Mouse (Mus musculus) hindbrain, embryonic 14.5 days (tissue): ENCODE results near the gene R3hdm2. TPM values are rescaled to one million over a fixed set of nuclear protein-coding genes. Genes with fewer than 3 reads are reported as not detected.
A peak's percentile ranks its signal among the peaks of the same experiment; 100 is the strongest.

Experiments
- ATAC-seq: fragments of 200-750 bp; cut with Nextera tagmentation; 2 replicates; pipeline ENCODE4 v1.8.0; 2017; ENCODE audit warnings: moderate number of reproducible peaks, mild to moderate bottlenecking, moderate TSS enrichment, moderate library complexity; ENCODE audit not compliant: low FRiP score
- DNase-seq: peaks from one replicate; pipeline ENCODE4 v3.0.0-alpha.2; 2015; ENCODE audit warnings: low spot score
- H3K27ac ChIP-seq: fragments of 300-500 bp; sonication (generic); 2 replicates; pipeline ENCODE4 v1.5.1; 2014; ENCODE audit warnings: mild to moderate bottlenecking, moderate library complexity
- H3K27me3 ChIP-seq: fragments of 300-500 bp; sonication (generic); 2 replicates; pipeline ENCODE4 v1.6.1; 2014; ENCODE audit warnings: mild to moderate bottlenecking, low read length, mixed read lengths; ENCODE audit not compliant: control insufficient read depth, insufficient read depth
- H3K36me3 ChIP-seq: fragments of 300-500 bp; sonication (generic); replicated peaks from 2 replicates; pipeline ENCODE4 v1.6.1; 2014; ENCODE audit not compliant: control insufficient read depth, insufficient read depth
- H3K4me1 ChIP-seq: fragments of 300-500 bp; sonication (generic); replicated peaks from 2 replicates; pipeline ENCODE4 v1.6.1; 2014; ENCODE audit warnings: antibody characterized with exemption, low read length, mixed read lengths; ENCODE audit not compliant: control insufficient read depth, insufficient read depth
- H3K4me2 ChIP-seq: fragments of 300-500 bp; sonication (generic); replicated peaks from 2 replicates; pipeline ENCODE4 v1.6.1; 2014; ENCODE audit warnings: mild to moderate bottlenecking, moderate library complexity
- H3K4me3 ChIP-seq: fragments of 300-500 bp; sonication (generic); replicated peaks from 2 replicates; pipeline ENCODE4 v1.5.1; 2014; ENCODE audit warnings: mild to moderate bottlenecking, low read length
- H3K9ac ChIP-seq: fragments of 300-500 bp; sonication (generic); 2 replicates; pipeline ENCODE4 v1.6.1; 2014
- H3K9me3 ChIP-seq: fragments of 300-500 bp; sonication (generic); 2 replicates; pipeline ENCODE4 v1.6.1; 2016; ENCODE audit warnings: low read length; ENCODE audit not compliant: control insufficient read depth
- WGBS: fragments of 180-500 bp; shearing (Covaris S2); extraction: QIAGEN DNeasy Blood & Tissue Kit; methylation state at CpG from one replicate; pipeline ENCODE4 v1.1.7; 2014; 5-methylcytosine and 5-hydroxymethylcytosine counted together
- polyA plus RNA-seq: library from polyadenylated mRNA; unstranded; fragments of >200 nt; fragmentation: Nextera tagmentation; extraction: Ambion mirVana; gene quantifications from 2 replicates; pipeline ENCODE4 v1.2.1, GENCODE M21; 2014

The R3hdm2 gene
- polyA plus RNA-seq, 1 experiment from 2014 or later: 32.3 TPM

- H3K27me3 ChIP-seq: no peaks in the 10 kb centered on the region
- H3K4me1 ChIP-seq: peaks cover 47% of the 10 kb centered on the region
Observed at GRCm38 (mm10) chr10:127516576-127517260, 136.6 kb downstream of the R3hdm2 start.

DNA sequence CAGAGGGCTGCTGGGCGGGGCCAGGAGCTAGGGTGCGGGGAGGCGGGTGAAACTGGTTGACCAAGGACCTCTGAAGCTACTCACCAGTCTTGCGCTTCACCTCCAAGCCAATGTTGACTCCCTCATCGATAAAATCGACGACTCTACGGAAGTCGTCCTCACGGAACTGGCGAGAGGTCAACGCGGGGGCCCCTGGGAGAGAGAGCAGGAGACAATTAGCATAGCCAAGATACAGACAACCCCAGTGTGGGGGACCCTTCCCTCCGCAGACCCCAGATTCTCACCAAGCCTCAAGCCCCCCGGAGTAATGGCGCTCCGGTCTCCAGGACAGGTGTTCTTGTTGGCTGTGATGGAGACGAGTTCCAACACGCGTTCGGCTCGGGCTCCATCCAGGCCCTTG, 137.8 kb downstream of the R3hdm2 start:
- peaks cover 11% of the 10 kb centered on the region; the same call in 1 of the 2 replicates for H3K36me3 ChIP-seq
- H3K4me3 ChIP-seq: no peak overlapping the region
- no peaks in the 10 kb centered on the region for H3K9me3 ChIP-seq
- H3K4me1 ChIP-seq: peaks cover 39% of the 10 kb centered on the region
- H3K27me3 ChIP-seq: no peaks in the 10 kb centered on the region
- no peak overlapping the region for H3K9ac ChIP-seq
- 91% methylated on average over 22 of the region's 22 CpGs for WGBS
- no peak overlapping the region for H3K27ac ChIP-seq
- H3K4me2 ChIP-seq: no peak overlapping the region
- ATAC-seq: no peak
- no peak for DNase-seq

More at GRCm38 (mm10) chr10:127516576-127517260, 136.6 kb downstream of the R3hdm2 start:
- Histone ChIP-seq H3K27ac (no peak overlapping the region), H3K4me2 (peak overlapping the region; percentile 13; the same call in 1 of the 2 replicates), H3K4me3 (no peak overlapping the region), H3K9ac (no peak overlapping the region), H3K9me3 (no peaks in the 10 kb centered on the region), H3K36me3 (peaks cover 11% of the 10 kb centered on the region; the same call in 1 of the 2 replicates)
- ATAC-seq (no peak), DNase-seq (no peak)
- WGBS: 5% methylated on average over 30 of the region's 30 CpGs

DNA sequence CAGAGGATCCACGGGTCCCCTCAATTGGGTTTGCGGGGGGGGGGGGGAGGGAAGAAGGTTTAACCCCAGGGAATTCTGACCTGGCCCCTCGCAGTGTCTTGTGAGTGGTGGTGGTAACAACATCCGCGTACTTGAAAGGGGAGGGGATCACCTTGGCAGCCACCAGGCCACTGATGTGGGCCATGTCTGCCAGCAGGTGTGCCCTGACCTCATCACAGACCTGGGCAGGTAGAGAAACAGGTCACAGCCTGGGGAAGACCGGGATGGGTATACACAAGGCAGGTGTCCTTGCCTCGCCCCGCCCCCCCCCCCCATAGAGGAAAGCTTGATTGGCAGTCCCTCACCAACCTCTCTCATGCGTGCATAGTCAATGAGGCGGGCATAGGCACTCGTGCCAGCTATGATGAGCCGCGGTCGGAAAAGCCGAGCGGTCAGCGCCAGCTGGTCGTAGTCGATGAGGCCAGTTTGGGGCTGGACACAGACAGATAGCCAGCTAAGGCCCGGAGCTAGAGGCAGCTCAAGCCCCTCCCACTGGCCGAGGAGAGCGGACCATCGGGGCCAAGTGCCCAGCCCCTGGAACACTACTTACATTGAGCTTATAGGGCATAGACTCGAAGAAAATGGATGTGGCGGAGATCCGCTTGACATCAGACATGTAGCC, 139.0 kb downstream of the R3hdm2 start:
- Histone ChIP-seq H3K27me3 (0 out of 2 replicates have a peak, but pooled peaks cover 5% of the 10 kb centered on the region), H3K27ac (no peak overlapping the region), H3K4me1 (peaks cover 28% of the 10 kb centered on the region), H3K9me3 (no peaks in the 10 kb centered on the region), H3K36me3 (peaks cover 11% of the 10 kb centered on the region; the same call in 1 of the 2 replicates), H3K9ac (no peak overlapping the region), H3K4me3 (no peak overlapping the region), H3K4me2 (no peak overlapping the region)
- 91% methylated on average over 23 of the region's 26 CpGs for WGBS
- DNase-seq: no peak
- ATAC-seq: no peak

DNA sequence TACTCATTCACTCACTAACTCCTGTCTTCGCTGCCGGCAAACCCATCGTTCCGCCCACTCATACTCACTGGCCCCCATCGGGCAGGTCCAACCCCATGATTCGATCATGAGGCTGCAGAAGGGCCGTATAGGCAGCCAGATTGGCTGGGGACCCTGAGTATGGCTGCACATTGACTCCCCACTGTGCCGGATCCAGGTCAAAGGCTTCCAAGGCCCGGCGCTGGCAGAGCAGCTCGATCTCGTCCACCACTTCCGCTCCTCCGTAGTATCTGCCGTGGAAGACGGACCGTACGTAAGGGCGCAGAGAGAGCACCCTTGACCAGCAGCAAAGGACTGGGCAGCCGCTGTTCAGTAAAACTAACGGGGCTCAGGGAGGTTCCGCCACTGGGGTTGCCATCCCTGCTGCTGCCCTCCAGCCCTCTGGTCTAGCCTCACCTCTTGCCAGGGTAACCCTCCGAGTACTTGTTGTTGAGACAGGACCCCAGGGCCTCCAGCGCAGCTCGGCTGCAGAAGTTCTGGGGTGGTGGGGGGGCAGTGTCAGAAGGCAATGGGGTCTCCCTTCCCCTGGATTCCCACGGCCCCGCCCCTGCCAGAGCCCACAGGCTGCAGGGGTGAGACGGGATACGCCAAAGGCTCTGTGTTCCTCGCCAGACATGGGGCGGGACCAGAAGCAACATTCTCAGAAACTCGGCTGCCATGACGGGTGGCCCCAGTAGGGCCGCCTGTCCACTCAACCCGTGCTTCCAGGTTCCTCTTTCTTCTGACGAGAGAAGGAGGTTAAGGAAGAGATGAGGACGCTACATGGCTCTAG, 140.0 kb downstream of the R3hdm2 start:
- WGBS: 90% methylated on average over 37 of the region's 37 CpGs
- H3K4me2 ChIP-seq: no peak overlapping the region
- no peak overlapping the region for H3K27ac ChIP-seq
- ATAC-seq (no peak), DNase-seq (no peak)
- H3K9me3 ChIP-seq: no peaks in the 10 kb centered on the region
- peaks cover 37% of the 10 kb centered on the region for H3K4me1 ChIP-seq
- H3K36me3 ChIP-seq: peaks cover 11% of the 10 kb centered on the region; the same call in 1 of the 2 replicates
- no peak overlapping the region for H3K9ac ChIP-seq
- no peak overlapping the region for H3K4me3 ChIP-seq
- H3K27me3 ChIP-seq: peaks cover 7% of the 10 kb centered on the region; the same call in 1 of the 2 replicates

DNA sequence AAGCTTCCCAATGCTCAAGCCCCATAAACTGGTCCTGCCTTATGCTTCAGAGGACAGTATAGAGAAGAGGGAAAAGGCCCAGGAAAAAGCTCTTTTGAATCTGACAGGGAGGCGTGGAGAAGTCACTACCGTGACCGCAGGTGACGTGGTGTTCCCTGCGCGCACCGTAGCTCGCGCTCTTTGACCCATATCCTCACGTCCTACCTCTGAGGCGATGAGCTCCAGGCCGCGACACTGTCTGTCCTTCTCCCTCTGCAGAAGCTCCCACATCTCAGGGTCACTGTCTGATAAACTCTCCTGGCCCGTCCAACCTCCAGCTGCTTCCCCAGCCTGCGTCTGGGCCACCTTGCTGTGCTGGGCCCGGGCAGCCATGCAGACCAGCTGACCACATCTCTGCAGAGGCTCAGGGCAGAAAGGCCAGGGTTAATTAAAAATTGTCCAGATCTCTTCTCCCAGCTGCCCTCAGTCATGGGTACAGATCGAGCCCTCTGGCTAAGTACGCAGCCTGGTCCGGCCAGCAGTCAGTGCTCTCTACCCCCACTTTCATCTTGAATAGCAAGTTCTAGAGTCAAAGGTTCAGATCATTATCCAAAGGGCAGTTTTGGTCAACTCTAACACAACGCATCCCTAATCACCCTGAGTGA, 140.7 kb downstream of the R3hdm2 start:
- Histone ChIP-seq H3K9me3 (no peaks in the 10 kb centered on the region), H3K27ac (no peak overlapping the region), H3K9ac (no peak overlapping the region), H3K4me2 (peak overlapping the region; percentile 77), H3K4me3 (no peak overlapping the region), H3K4me1 (peaks cover 40% of the 10 kb centered on the region), H3K36me3 (peaks cover 11% of the 10 kb centered on the region; the same call in 1 of the 2 replicates), H3K27me3 (peaks cover 10% of the 10 kb centered on the region; the same call in 1 of the 2 replicates)
- WGBS: 80% methylated on average over 20 of the region's 20 CpGs
- ATAC-seq (no peak), DNase-seq (no peak)

- DNase-seq: no peak
- Histone ChIP-seq H3K9ac (peak overlapping the region; percentile 50), H3K27me3 (peaks cover 18% of the 10 kb centered on the region), H3K4me1 (peaks cover 41% of the 10 kb centered on the region), H3K36me3 (peaks cover 11% of the 10 kb centered on the region; the same call in 1 of the 2 replicates), H3K4me2 (peak overlapping the region; percentile 77), H3K27ac (no peak overlapping the region), H3K4me3 (peak overlapping the region; percentile 39), H3K9me3 (no peaks in the 10 kb centered on the region)
- WGBS: 13% methylated on average over 12 of the region's 12 CpGs
- no peak for ATAC-seq
Observed at GRCm38 (mm10) chr10:127521611-127522080, 141.5 kb downstream of the R3hdm2 start.

GRCm38 (mm10) chr10:127522088-127522581, 142.0 kb downstream of the R3hdm2 start, which contains the start of gene Shmt2:
Gene Shmt2 (minus strand): TSS chr10:127522444.
- 1% methylated on average over 21 of the region's 21 CpGs for WGBS
- ATAC-seq: peak; percentile 32; the same call in 1 of the 2 replicates
- Histone ChIP-seq H3K9ac (peak within 1 kb of the TSS; percentile 50), H3K4me2 (peak within 1 kb of the TSS; percentile 77), H3K4me1 (peaks cover 41% of the 10 kb centered on the region), H3K27me3 (peaks cover 22% of the 10 kb centered on the region), H3K4me3 (peak within 1 kb of the TSS; percentile 39), H3K9me3 (no peaks in the 10 kb centered on the region), H3K27ac (no peak within 1 kb of the TSS), H3K36me3 (peaks cover 11% of the 10 kb centered on the region; the same call in 1 of the 2 replicates)
- peak; percentile 99 for DNase-seq

- peaks cover 38% of the 10 kb centered on the region for H3K27me3 ChIP-seq
- H3K4me1 ChIP-seq: peaks cover 64% of the 10 kb centered on the region
- ATAC-seq (no peak), DNase-seq (no peak)
- H3K27ac ChIP-seq: peak overlapping the region; percentile 86
- H3K9ac ChIP-seq: no peak overlapping the region
- WGBS: 3% methylated on average over 23 of the region's 23 CpGs
- H3K4me3 ChIP-seq: no peak overlapping the region
- no peaks in the 10 kb centered on the region for H3K36me3 ChIP-seq
- H3K4me2 ChIP-seq: peak overlapping the region; percentile 84
- no peaks in the 10 kb centered on the region for H3K9me3 ChIP-seq
Observed at GRCm38 (mm10) chr10:127524646-127525255, 144.6 kb downstream of the R3hdm2 start.
